ENCODE assay signal across 15 mouse cellular contexts in the genomic region with DNA sequence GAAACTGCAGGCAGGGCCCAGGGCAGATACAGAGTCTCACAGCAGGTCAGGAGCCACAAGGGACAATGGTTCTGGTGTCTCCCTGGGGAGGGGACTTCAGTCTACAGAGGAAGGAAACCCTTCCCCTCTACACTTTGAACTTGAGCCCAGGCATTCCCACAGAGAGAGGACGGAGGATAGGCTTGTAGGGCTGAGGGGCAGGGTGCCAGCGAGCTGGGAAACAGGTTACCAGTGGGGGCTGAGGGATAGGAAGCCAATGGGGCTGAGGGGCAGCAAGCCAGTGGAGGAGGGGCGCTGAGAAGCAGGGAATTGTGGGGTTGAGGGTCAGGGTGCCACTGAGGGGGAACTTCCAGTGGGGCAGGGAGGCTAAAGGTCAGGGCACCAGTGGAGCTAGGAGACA. TPM values are rescaled to one million over a fixed set of nuclear protein-coding genes. Genes with fewer than 3 reads are reported as not detected.
DNase-seq lines count a peak whose midpoint lies in the region; ATAC-seq lines count a peak whose summit lies in the region.
"Had no signal": no experiment of that assay in that cellular context is flagged by ENCODE, and none has a peak within 500 bp of the region (broad histone marks: within the 10 kb centered on the region; RNA-seq: fewer than 3 reads in every experiment).

No protein-coding gene starts in this region.

- H3K4me1 ChIP-seq in kidney, embryonic 15.5 days: peaks cover 18% of the 10 kb centered on the region
- H3K4me1 ChIP-seq: midbrain, embryonic 15.5 days; neural tube, embryonic 12.5 days; stomach, embryonic 15.5 days had no signal

- no peak overlapping the region for H3K4me2 ChIP-seq in kidney, embryonic 15.5 days
- H3K4me2 ChIP-seq: heart, embryonic 13.5 days; hindbrain, embryonic 14.5 days; limb, embryonic 12.5 days; midbrain, embryonic 15.5 days; neural tube, embryonic 12.5 days; stomach, embryonic 15.5 days had no signal

- DNase-seq in adrenal gland, adult 2 months: peak; percentile 58
- DNase-seq in adrenal gland, adult 8-10 months: no peak
- peak; percentile 27 for DNase-seq in kidney, adult 11 months
- DNase-seq in lung, postnatal 10 days: peak; percentile 42
- no peak for DNase-seq in lung, postnatal 14 days
- DNase-seq in thymus, postnatal 36 days: no peak

- H3K27ac ChIP-seq in kidney, embryonic 15.5 days: no peak overlapping the region
- H3K27ac ChIP-seq: heart, embryonic 13.5 days; hindbrain, embryonic 14.5 days; left cerebral cortex, adult 2 months; limb, embryonic 12.5 days; midbrain, embryonic 15.5 days; neural tube, embryonic 12.5 days; stomach, embryonic 15.5 days had no signal

- no peak overlapping the region for H3K4me3 ChIP-seq in kidney, embryonic 15.5 days (replicated peaks)
- H3K4me3 ChIP-seq: heart, embryonic 13.5 days; left cerebral cortex, adult 2 months; limb, embryonic 12.5 days; midbrain, embryonic 15.5 days; neural tube, embryonic 12.5 days; stomach, embryonic 15.5 days had no signal

- no peaks in the 10 kb centered on the region for H3K9me3 ChIP-seq in kidney, embryonic 15.5 days (replicated peaks)
- H3K9me3 ChIP-seq: heart, embryonic 13.5 days; limb, embryonic 12.5 days; midbrain, embryonic 15.5 days; neural tube, embryonic 12.5 days; stomach, embryonic 15.5 days had no signal

- WGBS in kidney, embryonic 15.5 days: 52% methylated on average over 3 of the region's 3 CpGs

- H3K27me3 ChIP-seq in kidney, embryonic 15.5 days: no peaks in the 10 kb centered on the region
- H3K27me3 ChIP-seq: limb, embryonic 12.5 days; midbrain, embryonic 15.5 days; neural tube, embryonic 12.5 days; stomach, embryonic 15.5 days had no signal

- no peaks in the 10 kb centered on the region for H3K36me3 ChIP-seq in kidney, embryonic 15.5 days
- H3K36me3 ChIP-seq: heart, embryonic 13.5 days; limb, embryonic 12.5 days; midbrain, embryonic 15.5 days; neural tube, embryonic 12.5 days; stomach, embryonic 15.5 days had no signal

- no peak for ATAC-seq in kidney, embryonic 15.5 days (replicated peaks; ENCODE audit: low FRiP score)
- no peak for ATAC-seq in activated CD4-positive, CD25-positive, alpha-beta regulatory T cell, adult 4 months
- ATAC-seq: midbrain, embryonic 15.5 days had no signal

- H3K9ac ChIP-seq in kidney, embryonic 15.5 days: no peak overlapping the region
- H3K9ac ChIP-seq: heart, embryonic 13.5 days; hindbrain, embryonic 14.5 days; limb, embryonic 12.5 days; midbrain, embryonic 15.5 days; neural tube, embryonic 12.5 days; stomach, embryonic 15.5 days had no signal

RNA-seq across cellular contexts. Expression of gene Inf2, which starts 29.4 kb away (rescaled TPM):
- 10 to 100 TPM; 20.7 to 40.6 TPM for total RNA-seq in adrenal gland, adult 2 months (2021)
- 45.0 and 47.9 TPM in 2 replicates for polyA plus RNA-seq in adrenal gland, adult 2 months (2012; rRNA removed)
- 10 to 100 TPM; 34.6 to 65.5 (median 48.9) TPM for total RNA-seq in adrenal gland, adult 8-10 months (2022)
- 3.8 and 4.8 TPM in 2 replicates for polyA plus RNA-seq in kidney, embryonic 15.5 days (2015; fragmentation: Nextera tagmentation; extraction: Ambion mirVana)
- polyA plus RNA-seq in activated CD4-positive, CD25-positive, alpha-beta regulatory T cell, adult 4 months (2017; shearing (Covaris generic)): 10 to 100 TPM in 1 of 2 experiments, 1 to 10 TPM in 1; 9.9 to 11.0 TPM

RNA-seq across cellular contexts. Expression of gene Tmem179, which starts 42.7 kb away (rescaled TPM):
- total RNA-seq in adrenal gland, adult 2 months (2021): 10 to 100 TPM in 1 of 2 experiments, 1 to 10 TPM in 1; 2.7 to 10.5 TPM
- polyA plus RNA-seq in adrenal gland, adult 2 months (2012; rRNA removed): 6.1 and 8.8 TPM in 2 replicates
- 10 to 100 TPM in 2 of 4 experiments, 1 to 10 TPM in 2; 9.5 to 15.5 (median 10.5) TPM for total RNA-seq in adrenal gland, adult 8-10 months (2022)
- polyA plus RNA-seq in kidney, embryonic 15.5 days (2015; fragmentation: Nextera tagmentation; extraction: Ambion mirVana): 0.66 and 0.92 TPM in 2 replicates
- polyA plus RNA-seq in activated CD4-positive, CD25-positive, alpha-beta regulatory T cell, adult 4 months (2017; shearing (Covaris generic)): not detected

Comparison
In these comparisons a context has a peak if more than half of its experiments do, and no peak if none do; other contexts are left out.
1. DNase-seq: peak in adrenal gland, adult 2 months (single experiment), kidney, adult 11 months (single experiment) and lung, postnatal 10 days (single experiment); none in adrenal gland, adult 8-10 months (single experiment), lung, postnatal 14 days (single experiment) and thymus, postnatal 36 days (0 of 2).